Mouse (Mus musculus) liver, embryonic 12.5 days (tissue): ENCODE results near the gene Shroom3. TPM values are rescaled to one million over a fixed set of nuclear protein-coding genes. Genes with fewer than 3 reads are reported as not detected.
"Not testable (repeated sequence)": the region's sequence is repeated elsewhere in the genome, so short reads cannot be mapped to it uniquely, and the experiment has no call there.

Experiments
- ATAC-seq: fragments of 200-750 bp; cut with Nextera tagmentation; 2 replicates; pipeline ENCODE4 v1.8.0; 2017; ENCODE audit warnings: moderate number of reproducible peaks, mild to moderate bottlenecking, moderate library complexity
- H3K27ac ChIP-seq: fragments of 300-500 bp; sonication (generic); 2 replicates; pipeline ENCODE4 v1.5.1; 2016; ENCODE audit warnings: mild to moderate bottlenecking
- H3K27me3 ChIP-seq: fragments of 300-500 bp; sonication (generic); replicated peaks from 2 replicates; pipeline ENCODE4 v1.6.1; 2016; ENCODE audit warnings: mild to moderate bottlenecking, moderate library complexity
- H3K36me3 ChIP-seq: fragments of 300-500 bp; sonication (generic); 2 replicates; pipeline ENCODE4 v1.6.1; 2016; ENCODE audit warnings: mild to moderate bottlenecking, moderate library complexity
- H3K4me1 ChIP-seq: fragments of 300-500 bp; sonication (generic); 2 replicates; pipeline ENCODE4 v1.6.1; 2016
- H3K4me2 ChIP-seq: fragments of 300-500 bp; sonication (generic); 2 replicates; pipeline ENCODE4 v1.6.1; 2016; ENCODE audit warnings: mild to moderate bottlenecking, moderate library complexity
- H3K4me3 ChIP-seq: fragments of 300-500 bp; sonication (generic); 2 replicates; pipeline ENCODE4 v1.5.1; 2016; ENCODE audit warnings: mild to moderate bottlenecking, moderate library complexity
- H3K9ac ChIP-seq: fragments of 300-500 bp; sonication (generic); 2 replicates; pipeline ENCODE4 v1.6.1; 2016; ENCODE audit warnings: mild to moderate bottlenecking, moderate library complexity
- H3K9me3 ChIP-seq: fragments of 300-500 bp; sonication (generic); replicated peaks from 2 replicates; pipeline ENCODE4 v1.6.1; 2016; ENCODE audit warnings: mild to moderate bottlenecking, moderate library complexity
- WGBS: fragments of 180-500 bp; shearing (Covaris S2); methylation state at CpG from one replicate; pipeline ENCODE4 v1.1.7; 2016; ENCODE audit not compliant: insufficient replicate concordance; 5-methylcytosine and 5-hydroxymethylcytosine counted together
- polyA plus RNA-seq: library from polyadenylated mRNA; unstranded; fragments of >200 nt; fragmentation: Nextera tagmentation; extraction: Ambion mirVana; gene quantifications from 2 replicates; pipeline ENCODE4 v1.2.1, GENCODE M21; 2016

Gene Shroom3
- polyA plus RNA-seq, 1 experiment from 2014 or later: 0.92 TPM

GRCm38 (mm10) chr5:92918866-92919265 is 235.6 kb downstream of the Shroom3 start:
- Histone ChIP-seq H3K4me2 (no peak overlapping the region), H3K4me3 (no peak overlapping the region), H3K4me1 (peaks cover 8% of the 10 kb centered on the region; the same call in 1 of the 2 replicates), H3K27ac (no peak overlapping the region), H3K27me3 (no peaks in the 10 kb centered on the region), H3K9me3 (no peaks in the 10 kb centered on the region), H3K9ac (no peak overlapping the region), H3K36me3 (no peaks in the 10 kb centered on the region)
- 69% methylated on average over 9 of the region's 9 CpGs for WGBS
- ATAC-seq: no peak

GRCm38 (mm10) chr5:92919390-92919789 is 236.2 kb downstream of the Shroom3 start:
- ATAC-seq: no peak
- no peaks in the 10 kb centered on the region for H3K36me3 ChIP-seq
- peaks cover 8% of the 10 kb centered on the region; the same call in 1 of the 2 replicates for H3K4me1 ChIP-seq
- H3K27ac ChIP-seq: no peak overlapping the region
- 74% methylated on average over 14 of the region's 14 CpGs for WGBS
- H3K9me3 ChIP-seq: no peaks in the 10 kb centered on the region
- H3K27me3 ChIP-seq: no peaks in the 10 kb centered on the region
- no peak overlapping the region for H3K4me2 ChIP-seq
- no peak overlapping the region for H3K9ac ChIP-seq
- H3K4me3 ChIP-seq: no peak overlapping the region

GRCm38 (mm10) chr5:92920984-92921383 is 237.7 kb downstream of the Shroom3 start:
- Histone ChIP-seq H3K36me3 (no peaks in the 10 kb centered on the region), H3K27me3 (no peaks in the 10 kb centered on the region), H3K4me3 (no peak overlapping the region), H3K4me2 (no peak overlapping the region), H3K9me3 (no peaks in the 10 kb centered on the region), H3K9ac (no peak overlapping the region), H3K27ac (no peak overlapping the region), H3K4me1 (peaks cover 22% of the 10 kb centered on the region)
- ATAC-seq: no peak
- 74% methylated on average over 8 of the region's 8 CpGs for WGBS

GRCm38 (mm10) chr5:92921728-92922127 is 238.5 kb downstream of the Shroom3 start:
- no peaks in the 10 kb centered on the region for H3K36me3 ChIP-seq
- no peak for ATAC-seq
- no peak overlapping the region for H3K4me3 ChIP-seq
- H3K9me3 ChIP-seq: no peaks in the 10 kb centered on the region
- no peaks in the 10 kb centered on the region for H3K27me3 ChIP-seq
- peaks cover 22% of the 10 kb centered on the region for H3K4me1 ChIP-seq
- H3K27ac ChIP-seq: no peak overlapping the region
- 60% methylated on average over 8 of the region's 8 CpGs for WGBS
- H3K9ac ChIP-seq: no peak overlapping the region
- no peak overlapping the region for H3K4me2 ChIP-seq

GRCm38 (mm10) chr5:92922981-92923380 is 239.7 kb downstream of the Shroom3 start:
- 70% methylated on average over 5 of the region's 5 CpGs for WGBS
- H3K27ac ChIP-seq, H3K4me2 ChIP-seq, H3K4me3 ChIP-seq, ATAC-seq, H3K9ac ChIP-seq, H3K27me3 ChIP-seq, H3K9me3 ChIP-seq, H3K36me3 ChIP-seq: not testable (repeated sequence)
- H3K4me1 ChIP-seq: peaks cover 19% of the 10 kb centered on the region

GRCm38 (mm10) chr5:92924851-92925477 is 241.7 kb downstream of the Shroom3 start:
- Histone ChIP-seq H3K9ac (no peak overlapping the region), H3K4me3 (peak overlapping the region; percentile 11; the same call in 1 of the 2 replicates), H3K4me2 (peak overlapping the region; percentile 49), H3K36me3 (no peaks in the 10 kb centered on the region), H3K27ac (no peak overlapping the region), H3K4me1 (peaks cover 14% of the 10 kb centered on the region), H3K27me3 (no peaks in the 10 kb centered on the region), H3K9me3 (no peaks in the 10 kb centered on the region)
- peak; percentile 67 for ATAC-seq
- WGBS: 6% methylated on average over 17 of the region's 17 CpGs

- Histone ChIP-seq H3K4me1 (peaks cover 14% of the 10 kb centered on the region), H3K9ac (no peak overlapping the region)
Observed at GRCm38 (mm10) chr5:92927667-92928066, 244.4 kb downstream of the Shroom3 start.

GRCm38 (mm10) chr5:92930557-92930956 is 247.3 kb downstream of the Shroom3 start:
- no peak overlapping the region for H3K27ac ChIP-seq
- 54% methylated on average over 6 of the region's 6 CpGs for WGBS
- no peak overlapping the region for H3K4me3 ChIP-seq
- ATAC-seq: no peak
- no peaks in the 10 kb centered on the region for H3K36me3 ChIP-seq
- H3K9me3 ChIP-seq: no peaks in the 10 kb centered on the region
- H3K4me2 ChIP-seq: no peak overlapping the region
- H3K4me1 ChIP-seq: 0 out of 2 replicates have a peak, but pooled peaks cover 4% of the 10 kb centered on the region
- no peak overlapping the region for H3K9ac ChIP-seq
- H3K27me3 ChIP-seq: no peaks in the 10 kb centered on the region

More at GRCm38 (mm10) chr5:92927667-92928066, 244.4 kb downstream of the Shroom3 start:
- Histone ChIP-seq H3K4me2 (no peak overlapping the region), H3K9me3 (no peaks in the 10 kb centered on the region), H3K27ac (no peak overlapping the region), H3K27me3 (no peaks in the 10 kb centered on the region), H3K4me3 (no peak overlapping the region), H3K36me3 (no peaks in the 10 kb centered on the region)
- WGBS: 59% methylated on average over 10 of the region's 10 CpGs
- ATAC-seq: no peak

GRCm38 (mm10) chr5:92931298-92931697 is 248.1 kb downstream of the Shroom3 start:
- Histone ChIP-seq H3K36me3 (no peaks in the 10 kb centered on the region), H3K4me1 (no peaks in the 10 kb centered on the region), H3K4me3 (no peak overlapping the region), H3K4me2 (no peak overlapping the region), H3K9me3 (no peaks in the 10 kb centered on the region), H3K27me3 (no peaks in the 10 kb centered on the region), H3K9ac (no peak overlapping the region), H3K27ac (no peak overlapping the region)
- ATAC-seq: no peak
- WGBS: 56% methylated on average over 16 of the region's 16 CpGs

GRCm38 (mm10) chr5:92933010-92933409 is 249.8 kb downstream of the Shroom3 start:
- Histone ChIP-seq H3K36me3 (no peaks in the 10 kb centered on the region), H3K9ac (no peak overlapping the region), H3K27me3 (no peaks in the 10 kb centered on the region), H3K4me3 (no peak overlapping the region), H3K9me3 (no peaks in the 10 kb centered on the region), H3K27ac (no peak overlapping the region), H3K4me2 (no peak overlapping the region), H3K4me1 (no peaks in the 10 kb centered on the region)
- no peak for ATAC-seq
- 67% methylated on average over 10 of the region's 10 CpGs for WGBS

GRCm38 (mm10) chr5:92933599-92934217 is 250.5 kb downstream of the Shroom3 start:
- H3K36me3 ChIP-seq: no peaks in the 10 kb centered on the region
- H3K9ac ChIP-seq: no peak overlapping the region
- no peaks in the 10 kb centered on the region for H3K27me3 ChIP-seq
- H3K4me2 ChIP-seq: no peak overlapping the region
- ATAC-seq: no peak
- WGBS: 71% methylated on average over 7 of the region's 7 CpGs
- no peak overlapping the region for H3K27ac ChIP-seq
- no peaks in the 10 kb centered on the region for H3K4me1 ChIP-seq
- no peak overlapping the region for H3K4me3 ChIP-seq
- H3K9me3 ChIP-seq: no peaks in the 10 kb centered on the region

- ATAC-seq: no peak
- Histone ChIP-seq H3K27ac (no peak overlapping the region), H3K9ac (no peak overlapping the region), H3K27me3 (no peaks in the 10 kb centered on the region), H3K4me2 (no peak overlapping the region), H3K9me3 (no peaks in the 10 kb centered on the region), H3K4me1 (no peaks in the 10 kb centered on the region), H3K36me3 (no peaks in the 10 kb centered on the region), H3K4me3 (no peak overlapping the region)
- 63% methylated on average over 7 of the region's 7 CpGs for WGBS
Observed at GRCm38 (mm10) chr5:92934269-92934939, 251.2 kb downstream of the Shroom3 start.
